Mouse (Mus musculus) small intestine, adult 2 months (tissue): Measurements from ENCODE around the gene Galnt14.

Experiments
- CTCF ChIP-seq: fragments of 200-500 bp; IDR thresholded peaks from 2 replicates; pipeline ENCODE4 v1.5.1; 2012; ENCODE audit warnings: low read depth, mild to moderate bottlenecking, control low read depth, inconsistent platforms, low read length, moderate library complexity, mixed read lengths; ENCODE audit not compliant: insufficient replicate concordance, insufficient read length; ENCODE audit errors: extremely low read depth
- POLR2A ChIP-seq: fragments of 200-500 bp; IDR thresholded peaks from 2 replicates; pipeline ENCODE4 v1.6.1; 2012; ENCODE audit warnings: low read depth, mild to moderate bottlenecking, control low read depth, inconsistent platforms, low read length, moderate library complexity

DNA sequence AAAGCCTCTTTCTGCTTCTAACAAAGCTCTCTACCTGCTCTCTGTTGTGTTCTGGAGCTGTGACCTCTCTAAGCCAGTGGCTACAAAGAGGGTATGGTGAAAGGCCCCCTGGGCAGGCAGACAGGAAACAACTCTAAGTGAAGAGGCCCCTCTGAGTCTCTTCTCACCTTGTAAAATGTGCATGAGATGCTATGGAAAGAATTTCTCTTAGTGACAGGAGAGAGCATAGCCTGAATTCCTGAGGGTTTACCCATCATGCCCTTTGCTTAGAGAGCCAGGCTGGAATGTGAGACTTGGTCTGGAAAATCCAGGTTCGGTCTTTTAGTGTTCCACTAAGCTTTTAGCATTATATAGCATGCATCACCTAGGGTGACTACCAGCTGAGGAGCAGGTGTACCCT, 136.1 kb downstream of the Galnt14 start:
- no peak for TF ChIP-seq CTCF
- TF ChIP-seq POLR2A = no peak
